Mouse (Mus musculus) forebrain, embryonic 10.5 days (tissue): Measurements from ENCODE around the gene Mnd1. TPM values are rescaled to one million over a fixed set of nuclear protein-coding genes. Genes with fewer than 3 reads are reported as not detected.

Experiments
- DNase-seq: peaks from one replicate; pipeline ENCODE4 v3.0.0-alpha.2; 2017; ENCODE audit warnings: low spot score; ENCODE audit errors: extremely low spot score
- H3K27ac ChIP-seq: fragments of 300-500 bp; sonication (generic); 2 replicates; pipeline ENCODE4 v1.5.1; 2016; ENCODE audit warnings: mild to moderate bottlenecking
- H3K27me3 ChIP-seq: fragments of 300-500 bp; sonication (generic); 2 replicates; pipeline ENCODE4 v1.6.1; 2016; ENCODE audit warnings: mild to moderate bottlenecking; ENCODE audit not compliant: poor library complexity, severe bottlenecking
- H3K36me3 ChIP-seq: fragments of 300-500 bp; sonication (generic); replicated peaks from 2 replicates; pipeline ENCODE4 v1.6.1; 2016; ENCODE audit warnings: mild to moderate bottlenecking, moderate library complexity
- H3K4me1 ChIP-seq: fragments of 300-500 bp; sonication (generic); 2 replicates; pipeline ENCODE4 v1.6.1; 2016
- H3K4me3 ChIP-seq: fragments of 300-500 bp; sonication (generic); 2 replicates; pipeline ENCODE4 v1.5.1; 2016; ENCODE audit warnings: mild to moderate bottlenecking, moderate library complexity
- H3K9me3 ChIP-seq: fragments of 300-500 bp; sonication (generic); 2 replicates; pipeline ENCODE4 v1.6.1; 2016; ENCODE audit warnings: mild to moderate bottlenecking, moderate library complexity
- WGBS: fragments of 180-500 bp; shearing (Covaris S2); methylation state at CpG from one replicate; pipeline ENCODE4 v1.1.7; 2016; 5-methylcytosine and 5-hydroxymethylcytosine counted together
- polyA plus RNA-seq: library from polyadenylated mRNA; unstranded; fragments of >200 nt; fragmentation: Nextera tagmentation; extraction: Ambion mirVana; gene quantifications from 2 replicates; pipeline ENCODE4 v1.2.1, GENCODE M21; 2016

Mnd1 gene
- polyA plus RNA-seq, 1 experiment from 2014 or later, result 14.7 TPM

GRCm38 (mm10) chr3:84154721-84155141, 855 bp downstream of the Mnd1 start:
- H3K27me3 ChIP-seq, result no peaks in the 10 kb centered on the region
- H3K36me3 ChIP-seq, result peaks cover 9% of the 10 kb centered on the region
- no peak for DNase-seq
- H3K9me3 ChIP-seq, result peaks cover 1% of the 10 kb centered on the region; the same call in 1 of the 2 replicates
- no peak overlapping the region for H3K27ac ChIP-seq
- peaks cover 24% of the 10 kb centered on the region for H3K4me1 ChIP-seq
- peak overlapping the region; percentile 68 for H3K4me3 ChIP-seq
- 14% methylated on average over 12 of the region's 12 CpGs for WGBS

- Histone ChIP-seq H3K4me3 (no peak overlapping the region), H3K4me1 (peaks cover 4% of the 10 kb centered on the region; the same call in 1 of the 2 replicates), H3K27me3 (no peaks in the 10 kb centered on the region), H3K27ac (no peak overlapping the region), H3K9me3 (peaks cover 4% of the 10 kb centered on the region; the same call in 1 of the 2 replicates), H3K36me3 (peaks cover 5% of the 10 kb centered on the region)
- 94% methylated on average over 3 of the region's 3 CpGs for WGBS
- DNase-seq, result no peak
Measured at GRCm38 (mm10) chr3:84149831-84150230, 5.8 kb downstream of the Mnd1 start.

GRCm38 (mm10) chr3:84140947-84141346, 14.6 kb downstream of the Mnd1 start:
- 70% methylated on average over 7 of the region's 7 CpGs for WGBS
- H3K36me3 ChIP-seq, result no peaks in the 10 kb centered on the region
- H3K27me3 ChIP-seq, result no peaks in the 10 kb centered on the region
- H3K4me1 ChIP-seq, result no peaks in the 10 kb centered on the region
- no peak for DNase-seq
- no peaks in the 10 kb centered on the region for H3K9me3 ChIP-seq
- no peak overlapping the region for H3K4me3 ChIP-seq
- H3K27ac ChIP-seq, result peak overlapping the region; percentile 64

- Histone ChIP-seq H3K4me3 (no peak overlapping the region), H3K27me3 (no peaks in the 10 kb centered on the region), H3K27ac (no peak overlapping the region), H3K9me3 (no peaks in the 10 kb centered on the region), H3K36me3 (no peaks in the 10 kb centered on the region), H3K4me1 (peaks cover 7% of the 10 kb centered on the region)
- 89% methylated on average over 7 of the region's 7 CpGs for whole genome bisulfite sequencing
- no peak for DNase-seq
Measured at GRCm38 (mm10) chr3:84136509-84136908, 19.1 kb downstream of the Mnd1 start.

- peak overlapping the region; percentile 58; the same call in 1 of the 2 replicates for H3K27ac ChIP-seq
- H3K36me3 ChIP-seq, result no peaks in the 10 kb centered on the region
- H3K27me3 ChIP-seq, result no peaks in the 10 kb centered on the region
- H3K4me3 ChIP-seq, result no peak overlapping the region
- peaks cover 7% of the 10 kb centered on the region for H3K4me1 ChIP-seq
- DNase-seq, result no peak
- H3K9me3 ChIP-seq, result no peaks in the 10 kb centered on the region
- 84% methylated on average over 6 of the region's 6 CpGs for WGBS
Measured at GRCm38 (mm10) chr3:84135933-84136332, 19.7 kb downstream of the Mnd1 start.

GRCm38 (mm10) chr3:84135387-84135786, 20.2 kb downstream of the Mnd1 start:
- Histone ChIP-seq H3K27ac (0 out of 2 replicates have a peak overlapping the region, but pooled peaks have one; percentile 8), H3K4me3 (no peak overlapping the region), H3K9me3 (no peaks in the 10 kb centered on the region), H3K27me3 (no peaks in the 10 kb centered on the region), H3K4me1 (peaks cover 7% of the 10 kb centered on the region), H3K36me3 (no peaks in the 10 kb centered on the region)
- DNase-seq, result no peak
- 33% methylated on average over 9 of the region's 9 CpGs for WGBS

GRCm38 (mm10) chr3:84131369-84131768, 24.2 kb downstream of the Mnd1 start:
- H3K36me3 ChIP-seq, result no peaks in the 10 kb centered on the region
- peaks cover 14% of the 10 kb centered on the region for H3K4me1 ChIP-seq
- H3K27ac ChIP-seq, result no peak overlapping the region
- no peak for DNase-seq
- 92% methylated on average over 3 of the region's 3 CpGs for WGBS
- H3K9me3 ChIP-seq, result no peaks in the 10 kb centered on the region
- H3K4me3 ChIP-seq, result no peak overlapping the region
- H3K27me3 ChIP-seq, result no peaks in the 10 kb centered on the region

GRCm38 (mm10) chr3:84130776-84131175, 24.8 kb downstream of the Mnd1 start:
- no peak overlapping the region for H3K4me3 ChIP-seq
- H3K27ac ChIP-seq, result no peak overlapping the region
- H3K36me3 ChIP-seq, result no peaks in the 10 kb centered on the region
- 79% methylated on average over 5 of the region's 5 CpGs for WGBS
- no peaks in the 10 kb centered on the region for H3K27me3 ChIP-seq
- H3K9me3 ChIP-seq, result no peaks in the 10 kb centered on the region
- H3K4me1 ChIP-seq, result peaks cover 13% of the 10 kb centered on the region
- DNase-seq, result no peak

GRCm38 (mm10) chr3:84128871-84129870, 26.4 kb downstream of the Mnd1 start:
- Histone ChIP-seq H3K36me3 (no peaks in the 10 kb centered on the region), H3K4me1 (peaks cover 12% of the 10 kb centered on the region; the same call in 1 of the 2 replicates), H3K27me3 (no peaks in the 10 kb centered on the region), H3K27ac (peak overlapping the region; percentile 41; the same call in 1 of the 2 replicates), H3K9me3 (no peaks in the 10 kb centered on the region), H3K4me3 (no peak overlapping the region)
- 73% methylated on average over 11 of the region's 11 CpGs for WGBS
- DNase-seq, result no peak

GRCm38 (mm10) chr3:84127431-84127830, 28.2 kb downstream of the Mnd1 start:
- no peaks in the 10 kb centered on the region for H3K36me3 ChIP-seq
- no peak overlapping the region for H3K27ac ChIP-seq
- H3K4me3 ChIP-seq, result no peak overlapping the region
- no peaks in the 10 kb centered on the region for H3K27me3 ChIP-seq
- H3K9me3 ChIP-seq, result no peaks in the 10 kb centered on the region
- peaks cover 15% of the 10 kb centered on the region; the same call in 1 of the 2 replicates for H3K4me1 ChIP-seq
- DNase-seq, result no peak
- WGBS, result 89% methylated on average over 2 of the region's 2 CpGs

- H3K27me3 ChIP-seq, result no peaks in the 10 kb centered on the region
- 84% methylated on average over 3 of the region's 3 CpGs for WGBS
Measured at GRCm38 (mm10) chr3:84126721-84127120, 28.9 kb downstream of the Mnd1 start.

GRCm38 (mm10) chr3:84125704-84126289, 29.8 kb downstream of the Mnd1 start:
- WGBS, result 79% methylated on average over 6 of the region's 6 CpGs
- Histone ChIP-seq H3K4me3 (no peak overlapping the region), H3K4me1 (peaks cover 15% of the 10 kb centered on the region; the same call in 1 of the 2 replicates), H3K27ac (no peak overlapping the region), H3K9me3 (no peaks in the 10 kb centered on the region), H3K36me3 (no peaks in the 10 kb centered on the region), H3K27me3 (no peaks in the 10 kb centered on the region)
- DNase-seq, result no peak

More at GRCm38 (mm10) chr3:84126721-84127120, 28.9 kb downstream of the Mnd1 start:
- no peak for DNase-seq
- H3K27ac ChIP-seq, result no peak overlapping the region
- no peak overlapping the region for H3K4me3 ChIP-seq
- H3K4me1 ChIP-seq, result peaks cover 15% of the 10 kb centered on the region; the same call in 1 of the 2 replicates
- no peaks in the 10 kb centered on the region for H3K36me3 ChIP-seq
- H3K9me3 ChIP-seq, result no peaks in the 10 kb centered on the region
